Mouse (Mus musculus) layer of hippocampus, postnatal 14 days (tissue): ENCODE measurements around the gene Myl9. TPM values are rescaled to one million over a fixed set of nuclear protein-coding genes. Genes with fewer than 3 reads are reported as not detected.

ENCODE experiments used
- DNase-seq, 2 experiments: peaks; one replicate each; pipeline ENCODE4 v3.0.0; 2021 to 2022; ENCODE audit warnings: low spot score in 2 of 2, mixed read lengths in 1 of 2
- total RNA-seq, 2 experiments: library from RNA; stranded (reverse); gene quantifications; 2 replicates each; pipeline ENCODE4 v1.2.3; 2021

Myl9 gene
- total RNA-seq, 2 experiments from 2014 or later = 22.3 to 24.9 TPM

DNA sequence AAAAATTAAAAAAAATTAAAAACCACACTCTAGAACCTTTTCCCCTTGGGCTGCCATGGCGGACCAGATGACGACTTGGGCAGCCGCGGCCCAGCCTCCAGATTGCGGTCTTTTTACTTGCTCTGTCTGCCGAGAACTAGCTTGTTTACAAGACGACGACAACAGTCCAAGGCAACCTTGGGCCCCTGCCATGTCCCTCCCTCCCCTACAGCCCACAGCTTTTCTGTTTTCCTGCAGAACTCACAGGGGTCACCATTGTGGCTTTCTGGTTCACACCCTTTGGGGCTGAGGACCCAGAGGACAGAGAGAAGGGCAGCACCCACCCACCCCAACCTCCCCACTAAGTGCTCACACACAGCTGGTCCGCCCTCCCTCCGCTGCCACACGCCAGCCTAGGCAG is 12.1 kb upstream of the Myl9 start:
- peak in 1 of 2 experiments; percentile 48 for DNase-seq

- DNase-seq = no peak
These were observed 11.2 kb upstream of the Myl9 start for GRCm38 (mm10) chr2:156764022-156764421.

DNA sequence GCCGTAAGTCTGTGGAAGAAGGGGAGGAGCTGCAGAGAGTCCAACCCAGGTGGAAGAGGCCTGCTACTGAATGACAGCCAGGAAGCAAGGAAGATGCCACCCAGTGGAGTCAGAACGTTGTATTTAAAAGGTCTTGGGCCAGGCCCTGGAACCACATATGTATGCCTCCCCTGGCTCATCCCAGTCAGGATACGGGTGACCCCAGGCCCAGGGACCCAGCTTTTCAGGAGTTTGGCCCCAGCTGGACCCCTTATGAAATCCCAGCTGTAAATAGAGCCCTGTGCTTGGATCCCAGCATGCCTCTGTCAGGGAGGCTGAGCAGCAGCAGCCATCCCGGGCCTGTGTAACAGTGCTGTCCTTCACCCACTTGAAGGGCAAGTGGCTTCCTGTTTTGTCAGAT is 10.5 kb upstream of the Myl9 start:
- DNase-seq = no peak

DNA sequence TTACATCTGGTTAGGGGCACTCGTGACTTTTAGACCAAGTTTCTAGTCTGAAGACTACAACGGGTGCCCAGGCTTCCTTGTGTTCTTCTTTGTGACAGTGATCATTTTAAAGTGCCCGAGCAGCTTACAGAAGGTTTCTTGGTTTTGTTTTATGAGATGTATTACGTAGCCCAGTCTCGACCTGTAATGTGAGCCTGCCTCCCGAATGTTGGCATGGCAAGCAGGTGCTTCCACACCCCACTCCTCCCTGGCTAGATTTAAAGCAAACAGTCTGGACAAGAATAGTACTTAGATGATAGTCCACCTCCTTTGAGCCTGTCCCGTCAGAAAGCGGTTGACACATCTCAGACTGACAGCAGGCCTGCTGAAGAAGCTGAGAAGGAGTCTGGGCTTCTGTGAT is 9.6 kb upstream of the Myl9 start:
- no peak for DNase-seq

DNA sequence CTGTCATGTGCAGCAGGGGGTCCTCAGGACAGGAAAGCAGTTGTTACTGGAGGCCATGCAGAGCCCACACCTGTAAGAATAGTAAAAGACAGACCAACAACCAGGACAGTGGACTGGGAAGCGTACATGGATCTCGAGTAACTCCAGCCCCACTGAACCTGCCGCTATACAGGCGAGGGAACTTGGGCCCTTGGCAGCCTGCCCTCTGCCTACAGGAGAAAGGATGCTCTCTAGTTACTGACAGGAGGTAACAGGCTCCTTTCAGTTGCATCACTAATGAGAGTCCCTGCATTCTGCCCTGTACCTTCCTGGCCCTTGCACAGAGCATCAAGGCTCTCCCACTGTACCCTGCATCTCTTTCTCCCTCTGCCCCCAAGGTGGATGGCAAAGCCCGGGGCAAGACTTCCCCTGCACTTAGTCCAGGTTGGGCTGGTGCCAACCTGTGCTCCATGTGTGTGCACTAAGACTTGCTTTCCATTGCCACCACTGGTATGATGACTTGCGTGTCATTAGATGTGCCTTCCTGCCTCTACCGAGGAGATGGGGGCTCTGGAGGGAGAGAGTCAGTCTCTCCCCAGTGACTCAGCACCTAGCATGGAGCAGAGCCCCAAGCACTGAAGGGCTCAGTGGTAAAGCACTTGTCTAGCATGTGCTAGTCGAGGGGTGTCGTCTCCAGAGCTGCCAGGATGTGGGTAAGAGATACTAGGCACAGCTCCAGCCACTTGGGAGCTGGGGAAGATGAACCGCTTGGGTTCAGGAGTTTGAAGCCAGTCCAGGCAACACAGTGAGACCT is 8.8 kb upstream of the Myl9 start:
- no peak for DNase-seq

DNA sequence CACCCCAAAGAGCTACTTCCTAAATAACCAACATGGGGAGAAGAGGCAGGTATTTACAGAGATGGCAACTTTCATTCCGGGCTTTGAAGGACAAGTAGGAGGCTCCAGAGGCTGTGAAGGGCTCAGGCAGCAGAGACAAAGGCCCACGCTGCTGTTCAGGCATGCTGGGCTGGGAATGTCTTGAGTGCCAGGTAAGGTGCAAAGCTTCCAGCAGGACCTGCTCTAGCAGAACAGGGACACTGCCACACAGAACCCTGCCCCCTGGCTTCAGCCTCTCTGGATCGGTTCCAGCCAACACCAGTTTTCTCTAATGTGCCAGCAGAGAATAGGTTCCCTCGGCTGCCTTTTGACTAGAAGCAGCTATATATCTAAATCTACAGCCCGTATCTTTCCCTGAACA is 8.1 kb upstream of the Myl9 start:
- DNase-seq = no peak

DNA sequence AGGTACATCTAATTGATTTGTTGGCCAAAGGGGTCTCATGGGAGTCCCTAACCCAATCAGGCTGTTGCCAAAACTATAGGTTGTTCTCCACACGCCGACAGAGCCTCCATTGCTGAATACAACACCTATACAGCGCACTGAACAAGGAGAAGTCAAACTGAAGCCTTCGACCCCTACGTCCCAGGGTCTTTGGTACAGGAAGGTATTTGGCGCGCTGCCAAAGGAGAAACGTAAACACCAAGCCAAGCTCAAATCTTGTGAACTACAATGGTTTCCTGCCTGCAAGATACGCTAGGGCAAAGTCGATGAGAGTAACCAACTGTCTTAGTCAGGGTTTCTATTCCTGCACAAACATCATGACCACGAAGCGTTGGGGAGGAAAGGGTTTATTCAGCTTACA is 5.9 kb upstream of the Myl9 start:
- DNase-seq = no peak

GRCm38 (mm10) chr2:156773470-156773869 is 1.8 kb upstream of the Myl9 start:
- DNase-seq = no peak

DNA sequence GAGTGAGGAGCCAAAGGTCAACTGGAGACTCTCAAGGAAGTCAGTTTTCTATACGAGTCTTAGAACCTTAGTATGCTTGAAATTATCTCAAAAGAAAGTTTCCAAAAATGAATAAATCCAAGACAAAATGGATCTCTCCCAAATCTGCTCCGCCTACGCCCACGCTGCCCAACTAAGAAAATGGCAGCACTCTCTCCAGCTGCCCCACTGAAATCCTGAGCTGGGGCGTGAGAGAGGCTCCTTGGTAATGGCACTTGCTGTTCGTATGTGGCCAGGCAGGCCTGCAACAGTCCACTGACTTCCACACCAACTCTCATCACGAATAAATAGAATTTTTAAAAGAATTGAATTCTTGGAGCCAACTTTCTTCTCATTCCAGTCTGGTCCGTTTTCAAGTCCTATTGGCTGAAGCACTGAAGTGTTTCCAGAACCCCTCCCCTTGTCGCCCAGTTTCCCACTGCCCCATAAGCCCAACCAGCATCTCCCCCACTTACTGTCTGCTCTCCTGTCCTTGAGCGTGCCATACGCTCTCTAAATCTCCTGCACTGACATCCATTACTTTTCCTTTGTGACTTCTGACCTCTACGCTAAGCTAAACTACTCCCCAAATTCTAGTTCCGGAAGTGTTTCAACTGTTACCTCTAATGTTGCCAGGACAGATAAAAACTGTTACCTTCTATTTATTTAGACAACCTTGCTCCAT is 1.0 kb upstream of the Myl9 start:
- DNase-seq = no peak

GRCm38 (mm10) chr2:156775455-156776435 is 525 bp downstream of the Myl9 start:
- no peak for DNase-seq

DNA sequence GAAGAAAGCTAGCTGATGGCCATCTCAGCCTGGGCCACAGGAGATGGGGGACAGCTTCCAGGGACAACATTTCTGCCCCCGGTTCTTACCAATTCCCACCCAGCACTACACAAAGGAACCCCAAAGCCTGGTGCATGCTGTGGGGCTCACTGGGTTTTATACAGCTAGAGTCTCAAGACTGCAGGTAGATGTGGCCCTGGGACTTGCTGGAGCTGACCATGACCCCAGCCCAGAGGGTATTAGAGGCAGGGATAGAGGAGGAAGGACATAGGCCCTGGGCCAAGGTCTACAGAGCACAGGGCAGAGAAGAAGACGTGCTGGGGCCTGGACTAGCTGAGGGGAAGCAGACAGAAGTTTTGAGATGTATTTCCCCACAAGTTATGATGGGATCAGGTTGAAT is 1.7 kb downstream of the Myl9 start:
- no peak for DNase-seq

DNA sequence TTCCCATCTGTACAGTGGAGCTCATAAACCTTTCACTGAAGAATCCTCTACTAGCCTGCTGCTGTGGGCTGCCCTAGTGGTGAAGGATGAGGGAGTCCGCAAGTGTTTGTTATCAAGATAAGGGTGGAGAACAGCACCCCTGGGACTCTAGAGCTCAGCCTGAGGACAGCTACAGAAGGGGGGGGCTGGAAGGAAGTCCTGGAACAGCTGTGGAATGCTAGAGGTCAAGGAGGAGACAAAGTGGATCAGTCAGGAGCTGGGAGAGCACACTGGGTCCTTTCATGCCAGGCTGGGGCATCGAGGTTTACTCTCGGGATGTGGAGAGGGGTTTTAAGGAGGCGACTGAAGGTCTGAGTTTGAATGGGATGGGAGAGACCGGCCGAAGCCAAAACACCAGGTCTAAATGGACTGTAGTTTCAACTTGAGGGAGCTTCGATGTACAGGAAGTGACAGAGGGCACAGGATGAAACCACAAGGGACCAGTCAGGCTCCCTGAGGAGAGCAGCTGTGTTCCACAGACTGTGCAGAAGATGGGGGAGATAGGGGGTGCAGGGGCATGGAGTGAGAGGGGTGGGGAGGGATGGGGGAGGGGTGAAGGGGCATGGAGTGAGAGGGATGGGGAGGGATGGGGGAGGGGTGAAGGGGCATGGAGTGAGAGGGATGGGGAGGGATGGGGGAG is 2.2 kb downstream of the Myl9 start:
- no peak for DNase-seq

- DNase-seq = no peak
These were observed 3.4 kb downstream of the Myl9 start for GRCm38 (mm10) chr2:156778571-156778970.

DNA sequence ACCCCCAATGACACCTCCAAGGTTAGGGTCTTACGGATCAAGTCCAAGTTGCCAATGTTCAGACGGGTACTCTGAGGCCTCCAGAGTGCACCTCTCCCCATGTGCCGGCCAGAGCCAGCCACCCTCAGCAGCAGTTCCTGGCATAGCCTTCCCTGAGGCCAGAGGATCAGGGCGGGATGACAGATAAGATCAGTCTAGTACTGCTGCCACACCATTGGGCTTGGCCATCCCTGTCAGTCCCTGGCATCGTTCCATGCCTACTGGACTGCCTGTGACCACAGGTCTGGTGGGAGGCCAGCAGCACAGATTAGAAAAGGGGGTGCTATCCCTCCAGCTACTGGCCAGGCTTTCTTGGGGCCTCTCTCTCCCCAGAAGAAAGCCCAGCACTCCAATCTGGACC is 3.8 kb downstream of the Myl9 start:
- DNase-seq = no peak

GRCm38 (mm10) chr2:156779488-156779887 is 4.3 kb downstream of the Myl9 start:
- no peak for DNase-seq

DNA sequence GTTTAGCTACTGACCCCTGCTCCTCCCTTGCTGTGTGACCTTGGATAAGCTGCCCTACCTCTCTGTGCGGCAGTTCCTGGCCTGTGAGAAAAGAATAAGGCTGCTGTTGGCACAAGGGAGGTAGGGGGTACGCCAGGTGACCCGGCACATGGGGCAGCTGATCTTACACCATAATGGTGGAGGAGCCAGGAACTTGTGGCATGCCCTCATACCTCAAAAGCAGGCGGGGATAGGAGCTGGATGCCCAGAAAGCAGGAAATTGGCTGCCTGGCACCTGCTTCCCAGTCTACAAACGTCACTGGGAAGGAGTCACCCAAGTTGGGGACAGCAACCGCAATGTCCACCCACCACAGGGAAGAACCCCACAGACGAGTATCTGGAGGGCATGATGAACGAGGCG is 4.9 kb downstream of the Myl9 start:
- DNase-seq = no peak

DNA sequence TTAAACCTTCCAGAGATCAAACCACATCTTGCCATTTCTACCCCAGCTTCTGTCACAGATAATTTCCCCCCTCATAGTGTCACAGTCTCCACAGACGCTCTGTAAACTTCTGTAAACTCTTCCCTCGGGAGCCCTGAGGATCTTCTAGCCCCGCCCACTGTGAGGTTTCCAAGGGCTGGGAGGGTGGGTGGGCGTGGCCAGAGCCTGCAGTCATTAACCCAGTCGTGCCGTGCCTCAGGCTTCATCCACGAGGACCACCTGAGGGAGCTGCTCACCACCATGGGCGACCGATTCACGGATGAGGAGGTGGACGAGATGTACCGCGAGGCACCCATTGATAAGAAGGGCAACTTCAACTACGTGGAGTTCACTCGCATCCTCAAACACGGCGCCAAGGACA is 5.5 kb downstream of the Myl9 start:
- DNase-seq = no peak

- no peak for DNase-seq
These were observed 6.1 kb downstream of the Myl9 start for GRCm38 (mm10) chr2:156781281-156781680.

- no peak for DNase-seq
These were observed 6.7 kb downstream of the Myl9 start for GRCm38 (mm10) chr2:156781836-156782480.
